Mouse (Mus musculus) olfactory bulb, adult 2 months (tissue): ENCODE results near the gene Cfap157.

Source experiments
- CTCF ChIP-seq: fragments of 200-500 bp; IDR thresholded peaks from 2 replicates; pipeline ENCODE4 v1.5.1; 2012; ENCODE audit warnings: low read depth, mild to moderate bottlenecking, low read length, moderate library complexity; ENCODE audit not compliant: insufficient read depth
- POLR2A ChIP-seq: fragments of 200-500 bp; IDR thresholded peaks from 2 replicates; pipeline ENCODE4 v1.6.1; 2012; ENCODE audit warnings: mild to moderate bottlenecking, low read depth, low read length, moderate library complexity; ENCODE audit not compliant: insufficient read depth

- TF ChIP-seq POLR2A: no peak
- no peak for TF ChIP-seq CTCF
These were observed 38.4 kb upstream of the Cfap157 start for GRCm38 (mm10) chr2:32822643-32823042.
